Mouse (Mus musculus) NIH3T3 (cell line): ENCODE measurements around the gene Dpy30.
"Not testable (repeated sequence)": the region's sequence is repeated elsewhere in the genome, so short reads cannot be mapped to it uniquely, and the experiment has no call there.

Experiments
- DNase-seq: peaks from one replicate; pipeline ENCODE4 v3.0.0-alpha.2; 2012; ENCODE audit warnings: low read depth

Gene Dpy30

DNA sequence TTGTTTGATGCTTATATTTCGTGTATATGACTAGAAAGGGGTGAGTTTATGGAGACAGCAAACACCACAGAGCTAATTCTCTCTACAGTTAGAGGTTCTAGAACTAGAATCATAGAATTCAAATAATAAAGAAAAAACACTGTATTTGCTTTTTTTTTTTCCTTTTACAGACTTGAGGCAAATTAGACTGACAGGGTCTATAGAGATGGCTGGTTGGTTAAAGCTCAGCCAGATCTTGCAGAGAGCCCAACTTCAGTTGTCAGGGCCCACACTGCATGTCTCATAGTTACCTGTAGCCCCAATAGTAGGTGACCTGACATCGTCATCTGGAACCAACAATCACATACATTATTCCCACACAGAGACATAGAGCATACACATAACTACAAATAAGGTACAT is at the start of gene Dpy30:
Dpy30 (minus strand) TSS at position 101 of the 400 bp plus-strand sequence.
- DNase-seq: no peak

DNA sequence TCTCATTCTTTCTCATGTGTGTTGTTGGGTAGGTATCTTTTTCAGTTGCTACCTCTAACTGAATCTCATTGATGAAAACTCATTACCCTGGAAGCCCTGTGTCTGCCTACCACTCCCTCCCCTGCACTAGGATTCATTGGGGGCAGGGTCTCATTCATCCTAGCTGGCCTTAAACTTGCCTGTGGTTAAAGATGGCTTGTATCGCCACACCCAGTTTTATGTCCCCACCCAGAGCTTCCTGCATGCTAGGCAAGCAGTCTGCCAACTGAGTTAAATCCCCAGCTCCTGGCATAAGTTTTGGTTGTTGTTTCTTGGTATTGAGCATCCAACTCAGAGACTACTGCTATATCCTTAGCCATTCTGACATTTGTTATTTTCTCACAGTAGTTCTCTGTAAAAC is 39.8 kb upstream of the Dpy30 start:
- DNase-seq: no peak

DNA sequence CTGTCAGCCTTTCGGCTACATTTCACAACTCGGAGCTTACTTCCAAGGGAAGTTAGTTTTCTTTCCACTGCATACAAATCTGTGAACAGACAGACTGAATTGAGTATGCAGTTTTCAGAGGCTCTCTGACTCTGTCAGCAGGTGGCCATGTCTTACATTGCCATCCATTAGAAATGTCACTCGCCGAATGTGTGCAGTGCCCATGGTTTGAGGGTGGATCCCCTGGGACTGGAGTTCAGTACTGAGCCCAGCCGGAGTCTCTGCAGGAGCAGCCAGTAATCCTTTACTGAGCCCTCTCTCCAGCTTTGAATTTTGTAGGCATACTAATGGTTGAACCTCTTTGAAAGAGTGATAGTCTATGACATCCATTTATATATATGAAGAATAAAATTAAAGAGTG is 17.4 kb upstream of the Dpy30 start:
- DNase-seq: no peak

DNA sequence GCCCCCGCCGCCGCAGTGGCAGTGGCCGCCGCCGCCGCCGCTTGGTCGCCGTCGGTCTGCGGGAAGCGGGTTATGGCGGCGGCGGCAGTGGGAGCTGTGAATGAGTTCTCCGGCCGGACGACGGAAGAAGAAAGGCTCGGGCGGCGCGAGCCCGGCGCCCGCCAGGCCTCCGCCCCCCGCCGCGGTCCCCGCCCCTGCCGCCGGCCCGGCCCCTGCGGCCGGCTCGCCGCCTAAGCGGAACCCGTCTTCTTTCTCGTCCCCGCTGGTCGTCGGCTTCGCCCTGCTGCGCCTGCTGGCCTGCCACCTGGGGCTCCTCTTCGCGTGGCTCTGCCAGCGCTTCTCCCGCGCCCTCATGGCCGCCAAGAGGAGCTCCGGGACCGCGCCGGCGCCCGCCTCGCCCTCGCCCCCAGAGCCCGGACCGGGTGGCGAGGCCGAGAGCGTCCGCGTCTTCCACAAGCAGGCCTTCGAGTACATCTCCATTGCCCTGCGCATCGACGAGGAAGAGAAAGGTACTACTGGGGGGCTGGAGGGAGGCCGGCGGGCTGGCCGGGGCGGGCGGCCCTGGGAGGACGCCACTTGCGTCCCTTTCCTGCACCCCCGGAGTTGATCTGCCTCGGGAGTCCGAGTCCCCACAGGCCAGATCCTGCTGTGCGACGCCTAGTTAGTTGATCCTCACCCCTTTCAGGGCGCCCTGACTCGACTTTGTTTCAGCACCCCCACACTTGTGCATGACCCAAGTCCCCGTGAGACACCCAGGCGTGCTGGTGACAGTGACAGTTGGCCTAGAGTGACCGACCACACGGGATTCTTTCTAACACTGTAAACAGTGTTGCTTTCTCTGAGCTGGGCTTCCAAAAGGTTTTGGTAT is 15.4 kb upstream of the Dpy30 start, which contains the start of gene Spast:
Spast (plus strand) TSS at position 51 of the 868 bp plus-strand sequence.
- DNase-seq: peak; percentile 81

DNA sequence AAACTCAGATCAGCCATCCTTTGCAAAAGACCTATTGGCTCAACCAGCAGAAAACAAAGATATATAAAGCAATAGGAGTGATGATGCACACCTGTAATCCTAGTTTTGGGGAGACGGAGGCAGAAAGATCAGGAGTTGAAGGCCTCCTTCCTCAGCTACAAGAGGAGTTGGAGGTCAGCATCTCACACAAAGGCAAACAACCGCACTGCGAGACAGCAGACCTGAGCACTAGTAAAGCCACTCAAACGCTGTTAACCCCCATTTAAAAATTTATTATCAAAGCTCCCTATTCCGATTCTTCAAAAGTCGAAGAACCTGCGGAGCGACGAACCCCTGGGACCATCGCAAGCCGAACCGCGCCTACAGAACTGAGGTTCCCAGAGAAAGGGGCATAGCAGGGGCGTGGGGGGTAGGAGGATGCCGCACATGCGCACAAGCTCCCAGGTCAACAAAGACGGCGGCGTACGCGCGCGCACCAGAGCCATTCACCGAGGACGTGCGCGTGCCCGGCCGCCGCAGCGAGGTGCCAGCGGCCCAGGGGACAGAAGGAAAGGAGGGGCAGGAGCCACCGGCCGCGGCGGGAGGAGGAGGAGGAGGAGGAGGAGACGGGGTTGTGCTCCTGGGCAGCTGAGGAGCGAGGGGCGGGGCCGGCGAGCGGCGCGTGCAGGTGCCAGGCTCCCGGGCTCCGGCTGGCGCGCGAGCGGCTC is 14.6 kb upstream of the Dpy30 start:
- DNase-seq: peak; percentile 97

DNA sequence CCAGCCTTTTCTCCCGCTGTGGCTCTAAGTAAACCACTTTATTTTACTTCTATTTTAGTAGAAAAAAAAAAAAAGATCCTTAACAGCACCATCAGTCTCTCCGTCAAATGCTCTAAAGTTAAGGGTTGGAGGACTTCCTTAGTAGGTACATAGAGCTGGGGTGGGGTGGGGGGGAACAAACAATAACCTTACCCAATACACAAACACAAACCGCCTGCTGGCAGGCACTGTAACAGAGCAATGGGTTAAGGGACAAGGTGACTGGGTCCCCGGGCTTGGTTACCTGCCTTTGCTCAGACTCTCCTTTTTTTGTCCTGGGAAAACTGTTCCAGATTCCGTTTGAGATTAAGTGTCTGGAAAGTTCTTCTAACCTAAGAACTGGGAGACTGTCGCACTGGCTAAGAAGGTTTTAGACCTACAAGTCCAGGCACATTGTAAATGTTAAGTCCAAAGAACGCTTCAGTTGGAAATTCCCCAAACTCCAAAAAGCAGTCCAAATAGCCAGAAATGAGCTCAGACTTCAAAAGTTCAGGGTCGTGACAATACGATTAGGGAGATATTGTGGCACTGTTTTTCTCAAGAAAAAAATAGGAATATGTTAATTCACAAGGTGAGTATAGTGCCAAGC is 7.4 kb upstream of the Dpy30 start:
- DNase-seq: no peak

DNA sequence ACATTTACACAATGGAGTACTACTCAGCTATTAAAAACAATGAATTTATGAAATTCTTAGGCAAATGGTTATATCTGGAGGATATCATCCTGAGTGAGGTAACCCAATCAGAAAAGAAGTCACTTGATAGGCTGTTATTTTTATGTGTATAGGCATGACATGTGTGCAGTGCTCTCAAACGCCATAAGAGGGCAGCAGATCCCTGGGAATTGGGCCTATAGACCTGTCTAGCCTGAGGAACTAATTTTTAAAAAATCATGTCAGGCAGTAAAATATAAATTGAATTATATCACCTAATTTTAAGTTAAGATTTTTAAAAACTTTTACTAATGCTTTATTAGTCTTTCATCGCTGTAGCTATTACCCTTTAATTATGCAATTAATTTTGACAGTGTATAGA is 4.4 kb upstream of the Dpy30 start:
- peak; percentile 81 for DNase-seq

DNA sequence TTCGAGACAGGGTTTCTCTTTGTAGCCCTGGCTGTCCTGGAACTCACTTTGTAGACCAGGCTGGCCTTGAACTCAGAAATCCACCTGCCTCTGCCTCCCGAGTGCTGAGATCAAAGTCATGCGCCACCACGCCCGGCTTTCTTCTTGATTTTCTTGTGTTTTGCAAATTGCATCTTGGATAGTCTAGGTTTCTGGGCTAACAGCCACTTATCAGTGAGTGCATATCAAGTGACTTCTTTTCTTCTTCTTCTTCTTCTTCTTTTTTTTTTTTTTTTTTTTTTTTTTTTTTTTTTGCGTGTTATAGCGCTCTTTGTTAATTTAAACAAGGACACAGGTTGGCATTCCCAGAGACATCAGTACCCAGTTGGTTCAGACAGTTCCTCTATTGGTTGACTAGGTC is 3.5 kb upstream of the Dpy30 start:
- not testable (repeated sequence) for DNase-seq

DNA sequence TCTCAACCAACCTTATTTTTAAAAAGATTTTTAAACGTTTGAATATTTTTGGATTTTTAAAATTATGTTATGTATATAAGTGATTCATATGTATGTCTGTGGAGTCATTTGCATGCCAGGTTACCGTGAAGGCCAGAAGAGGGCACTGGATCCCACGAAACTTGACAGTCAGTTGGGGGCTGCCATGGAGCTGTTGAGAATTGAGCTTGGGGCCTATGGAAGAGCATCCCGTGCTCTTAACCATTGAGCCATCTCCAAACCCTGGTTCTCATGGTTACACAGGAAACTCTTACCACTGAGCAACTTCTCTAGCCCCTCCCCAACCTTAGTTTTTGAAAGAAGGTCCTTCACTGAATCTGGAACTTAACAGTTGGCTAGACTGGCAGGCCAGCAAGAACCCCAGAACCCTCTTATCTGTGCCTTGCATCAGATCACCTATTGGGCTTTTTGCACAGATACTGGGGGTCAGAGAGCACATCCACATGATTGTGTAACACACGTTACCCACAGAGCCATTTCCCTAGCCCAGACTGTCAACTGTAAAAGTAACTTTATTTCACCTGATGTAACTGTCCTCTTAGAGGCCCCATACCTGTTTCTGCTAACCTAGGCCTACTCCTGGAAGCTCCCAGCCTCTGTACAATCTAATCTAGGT is 1.2 kb downstream of the Dpy30 start:
- DNase-seq: peak; percentile 65

DNA sequence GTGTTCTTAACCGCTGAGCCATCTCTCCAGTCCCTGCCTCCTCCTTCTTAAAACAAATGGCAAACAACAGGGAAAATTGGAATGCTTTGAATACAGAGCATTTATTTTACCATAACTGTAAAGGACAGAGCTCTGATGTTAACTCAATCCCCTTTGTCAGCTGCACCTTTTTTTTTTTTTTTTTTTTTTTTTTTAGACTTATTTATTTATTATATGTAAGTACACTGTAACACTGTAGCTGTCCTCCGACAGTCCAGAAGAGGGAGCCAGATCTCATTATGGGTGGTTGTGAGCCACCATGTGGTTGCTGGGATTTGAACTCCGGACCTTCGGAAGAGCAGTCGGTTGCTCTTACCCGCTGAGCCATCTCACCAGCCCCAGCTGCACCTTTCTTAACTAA is 5.0 kb downstream of the Dpy30 start:
- DNase-seq: no peak

DNA sequence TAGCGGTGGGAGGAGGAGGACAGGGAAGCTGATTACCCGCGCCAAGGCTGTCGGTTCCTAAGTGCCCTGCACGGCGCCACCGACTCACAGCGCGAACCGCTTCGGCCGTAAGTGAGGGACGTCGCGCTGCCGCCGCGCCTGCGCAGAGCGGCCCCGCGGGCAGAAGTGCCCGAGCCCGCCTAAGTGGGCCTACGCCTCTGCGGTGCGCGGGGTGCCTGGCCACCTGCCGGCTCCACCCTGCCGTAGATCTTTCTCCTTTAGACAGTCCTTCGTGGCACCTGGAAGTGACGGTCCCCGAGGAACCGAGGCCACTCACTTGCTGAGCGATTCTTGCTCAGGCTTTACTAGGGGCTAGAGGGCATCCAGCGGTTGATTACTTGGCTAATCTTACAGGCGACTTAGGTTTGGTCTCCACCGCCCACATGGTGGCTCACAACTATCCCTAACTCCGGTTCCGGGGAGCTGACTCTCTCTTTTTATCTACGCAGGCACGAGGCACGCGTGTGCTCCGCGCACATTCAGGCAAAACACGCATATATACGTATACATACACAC is 7.4 kb downstream of the Dpy30 start:
- peak; percentile 93 for DNase-seq

DNA sequence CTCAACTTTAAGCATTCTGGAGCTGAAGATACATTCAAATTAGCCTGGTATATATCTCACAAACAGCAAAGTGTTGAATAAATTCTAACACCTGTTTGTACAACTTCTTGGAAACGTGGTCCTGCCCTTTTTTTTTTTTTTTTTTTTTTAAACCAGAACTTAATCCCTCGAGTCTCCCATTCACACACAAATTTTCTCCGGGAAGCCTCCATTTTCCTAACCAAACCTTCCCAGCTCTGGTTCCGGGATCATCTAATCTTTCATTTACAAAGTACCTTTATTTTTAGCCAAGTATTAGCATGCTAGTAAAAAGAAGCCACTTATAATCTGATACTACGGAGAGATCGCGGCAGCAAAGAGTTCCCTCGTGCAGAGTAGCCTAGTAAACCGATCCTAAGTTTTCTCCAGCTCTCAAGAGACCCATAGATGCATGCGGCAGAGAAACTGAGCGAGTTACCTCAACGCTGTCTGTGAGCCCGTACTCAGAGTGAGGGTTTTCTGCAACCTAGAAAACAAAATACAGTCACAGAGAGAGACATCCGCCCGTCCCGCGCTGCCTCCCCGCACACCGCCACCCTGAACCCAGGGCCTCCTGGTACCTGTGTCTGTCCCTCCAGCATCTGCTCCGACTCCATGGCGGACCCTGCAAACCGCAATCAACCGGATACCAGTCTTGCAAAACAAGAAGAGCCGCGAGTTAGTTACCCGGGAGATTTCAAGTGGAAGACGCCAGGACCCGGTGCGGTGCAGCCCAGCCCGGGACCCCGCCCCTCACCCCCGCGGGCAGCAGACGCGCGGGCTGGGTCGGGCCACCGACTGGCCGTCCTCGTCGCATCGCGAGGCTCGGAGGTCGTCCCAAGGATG is 8.1 kb downstream of the Dpy30 start:
- DNase-seq: no peak

DNA sequence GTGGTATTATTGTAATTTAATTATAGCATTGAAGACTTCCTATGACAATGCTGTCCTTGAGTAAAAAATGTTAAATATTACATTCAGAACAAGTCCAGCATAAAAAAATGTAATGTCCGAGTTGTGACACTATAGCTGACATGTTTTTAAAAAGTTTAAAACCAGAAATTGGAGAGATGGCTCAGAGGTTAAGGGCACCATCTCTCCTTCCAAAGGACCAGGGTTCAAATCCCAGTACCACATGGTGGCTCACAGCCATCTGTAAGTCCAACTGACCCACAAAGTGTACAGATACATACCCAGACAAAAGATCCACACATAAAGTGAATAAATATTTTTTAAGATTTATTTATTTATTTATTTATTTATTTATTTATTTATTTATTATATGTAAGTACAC is 17.7 kb downstream of the Dpy30 start:
- no peak for DNase-seq

DNA sequence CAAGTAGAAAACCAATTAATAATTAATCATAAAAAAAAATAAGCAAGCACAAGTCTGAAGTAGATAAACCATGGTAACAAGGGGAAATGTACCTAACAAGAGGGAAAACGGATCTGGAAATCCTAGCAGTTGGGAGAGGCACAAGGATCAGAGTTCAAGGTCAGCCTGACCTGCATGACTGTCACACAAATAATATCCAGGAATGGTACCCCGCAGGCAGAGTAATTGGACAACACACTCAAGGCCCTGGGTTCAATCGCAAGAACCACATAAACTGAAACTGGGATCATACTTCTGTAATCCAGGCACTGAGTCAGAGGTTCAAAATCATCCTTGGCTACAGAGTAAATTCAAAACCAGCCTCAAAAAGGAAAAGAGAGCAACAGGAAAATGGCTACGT is 18.1 kb downstream of the Dpy30 start:
- no peak for DNase-seq

DNA sequence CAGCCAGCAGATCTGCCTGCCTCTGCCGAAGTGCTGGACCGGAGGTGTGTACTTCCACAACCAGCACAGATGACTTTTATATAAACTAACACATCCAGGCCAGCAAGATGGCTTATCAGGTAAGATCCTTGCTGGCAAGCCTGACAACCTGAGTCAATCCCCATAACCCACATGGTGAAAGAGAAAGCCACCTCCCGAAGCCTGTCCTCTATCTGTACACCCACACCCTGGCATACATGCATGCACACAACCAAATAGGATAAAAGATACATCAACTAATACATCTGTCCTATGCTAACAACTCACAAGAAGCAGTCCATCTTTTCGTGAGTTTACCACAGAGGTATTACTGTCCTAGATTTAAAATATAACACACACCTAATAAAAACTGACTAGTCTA is 19.7 kb downstream of the Dpy30 start:
- no peak for DNase-seq

DNA sequence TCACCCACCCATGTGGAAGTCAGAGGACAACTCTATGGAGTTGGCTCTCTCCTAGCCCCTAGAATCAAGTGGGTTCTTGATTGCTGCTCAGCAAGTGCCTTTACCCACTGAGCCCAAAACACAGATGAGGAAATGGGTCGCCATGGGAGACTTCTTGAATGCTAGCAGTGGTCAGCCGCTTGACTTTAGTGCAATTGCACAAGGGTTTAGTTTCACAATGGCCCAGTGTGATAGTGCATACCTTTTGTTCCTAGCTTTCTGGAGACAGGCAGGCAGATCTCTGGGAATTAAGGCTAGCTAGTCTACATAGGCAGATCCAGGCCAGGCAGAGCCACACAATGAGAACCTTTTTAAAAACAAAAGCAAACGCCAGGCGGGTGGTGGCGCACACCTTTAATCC is 23.7 kb downstream of the Dpy30 start:
- no peak for DNase-seq

DNA sequence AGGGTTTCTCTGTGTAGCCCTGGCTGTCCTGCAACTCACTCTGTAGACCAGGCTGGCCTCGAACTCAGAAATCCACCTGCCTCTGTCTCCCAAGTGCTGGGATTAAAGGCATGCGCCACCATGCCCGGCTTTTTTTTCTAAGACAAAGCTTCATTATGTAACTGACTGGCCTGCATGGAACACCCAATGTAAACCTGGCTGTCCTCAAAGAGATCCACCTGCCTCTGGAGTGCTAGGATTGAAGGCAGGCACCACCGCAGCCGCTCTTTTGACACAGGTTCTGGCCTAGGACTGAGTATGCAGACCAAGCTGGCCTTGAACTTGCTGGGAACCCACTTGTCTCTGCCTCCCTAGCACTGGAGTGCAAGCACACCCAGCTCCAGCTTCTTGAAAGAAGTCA is 26.8 kb downstream of the Dpy30 start:
- not testable (repeated sequence) for DNase-seq

DNA sequence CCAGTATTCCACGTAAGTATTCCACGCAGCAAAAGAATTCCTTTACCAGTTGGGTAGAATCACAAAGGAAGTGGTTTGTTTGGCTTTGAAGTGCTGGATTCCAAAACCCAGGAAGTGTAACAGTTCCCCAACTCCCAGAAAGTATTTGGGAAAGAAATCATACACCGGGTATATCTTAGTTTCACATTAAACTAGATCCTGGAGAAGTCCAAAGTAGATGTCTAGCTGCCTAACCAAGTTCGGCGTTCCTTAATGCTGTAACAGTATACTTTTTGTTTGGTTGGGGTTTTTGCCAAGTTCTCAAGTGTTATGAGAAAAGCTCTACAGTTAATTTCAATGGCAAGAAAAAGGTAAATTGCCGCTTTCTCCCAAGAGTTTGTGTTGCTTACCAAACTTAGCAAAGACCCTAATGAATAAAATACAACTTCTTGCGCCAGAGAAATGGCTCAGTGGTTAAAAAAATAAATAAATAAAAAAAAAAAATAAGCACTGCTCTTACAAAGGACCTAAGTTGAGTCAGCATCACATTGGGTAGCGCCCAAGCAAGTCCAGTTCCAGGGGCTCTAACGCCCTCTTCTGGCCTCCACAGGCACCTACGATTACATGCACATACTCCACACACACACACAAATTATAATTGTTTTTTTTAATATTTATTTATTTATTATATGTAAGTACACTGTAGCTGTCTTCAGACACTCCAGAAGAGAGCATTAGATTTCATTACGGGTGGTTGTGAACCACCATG is 27.5 kb downstream of the Dpy30 start:
- peak; percentile 84 for DNase-seq

DNA sequence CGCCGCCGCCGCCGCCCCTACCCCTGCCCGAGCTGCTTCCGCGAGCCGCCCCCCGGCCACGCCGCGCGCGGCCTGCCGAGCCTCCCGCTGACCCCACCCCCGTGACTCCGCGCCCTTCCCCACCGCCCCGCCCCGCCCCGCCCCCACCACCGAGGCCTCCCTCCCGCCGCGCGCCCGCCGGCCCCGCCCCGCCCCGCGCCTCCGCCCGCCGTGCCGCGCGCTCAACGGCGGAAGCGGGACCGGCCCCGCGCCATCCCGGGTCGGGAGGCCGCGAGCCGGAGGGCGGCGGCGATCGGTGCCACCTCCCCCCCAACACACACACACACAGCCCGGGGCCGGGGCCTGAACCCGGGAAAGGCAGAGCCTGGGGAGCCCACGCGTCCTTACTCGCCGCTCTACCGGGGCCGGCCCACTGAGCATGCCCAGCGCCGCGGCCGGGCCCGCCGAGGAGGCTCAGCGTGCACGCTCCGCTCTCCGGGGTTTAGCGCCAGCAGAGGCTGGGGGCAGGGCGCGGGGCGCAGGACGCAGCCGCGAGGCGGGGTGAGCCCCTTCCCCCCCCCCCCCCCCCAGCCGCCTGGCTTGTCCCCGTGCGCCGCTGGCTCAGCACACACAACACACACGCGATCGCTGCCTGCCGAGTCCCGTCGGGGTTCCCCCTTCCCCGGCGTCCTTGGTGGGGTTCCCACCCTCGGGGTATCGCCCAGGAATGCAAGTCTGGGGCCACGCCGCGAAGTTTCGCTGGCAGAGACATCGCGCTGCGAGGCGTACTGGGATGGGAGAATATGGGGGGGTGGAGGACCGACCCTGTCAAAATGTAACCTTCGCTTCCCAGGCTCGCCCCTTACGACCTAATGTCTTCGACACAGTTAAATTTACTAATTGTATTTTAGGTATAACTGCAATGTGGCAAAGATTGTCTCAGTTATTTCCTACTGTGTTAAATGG is 28.4 kb downstream of the Dpy30 start, which contains the start of gene Memo1:
Memo1 (minus strand) TSS at position 496 of the 945 bp plus-strand sequence.
- DNase-seq: peak; percentile 89
